Mouse (Mus musculus) stomach, embryonic 16.5 days (tissue): ENCODE results near the gene Hpgd. TPM values are rescaled to one million over a fixed set of nuclear protein-coding genes. Genes with fewer than 3 reads are reported as not detected.
"Not testable (repeated sequence)": the region's sequence is repeated elsewhere in the genome, so short reads cannot be mapped to it uniquely, and the experiment has no call there.

Source experiments
- ATAC-seq: fragments of 200-750 bp; cut with Nextera tagmentation; 2 replicates; pipeline ENCODE4 v1.8.0; 2017; ENCODE audit warnings: moderate number of reproducible peaks, moderate TSS enrichment; ENCODE audit not compliant: insufficient read depth, low FRiP score
- H3K27ac ChIP-seq: fragments of 300-500 bp; sonication (generic); 2 replicates; pipeline ENCODE4 v1.5.1; 2014; ENCODE audit warnings: low read length
- H3K27me3 ChIP-seq: fragments of 300-500 bp; sonication (generic); 2 replicates; pipeline ENCODE4 v1.6.1; 2014; ENCODE audit warnings: low read length, control low read depth, mixed read lengths; ENCODE audit not compliant: control insufficient read depth, insufficient read depth
- H3K36me3 ChIP-seq: fragments of 300-500 bp; sonication (generic); 2 replicates; pipeline ENCODE4 v1.6.1; 2014; ENCODE audit warnings: low read length; ENCODE audit not compliant: control insufficient read depth, insufficient read depth
- H3K4me1 ChIP-seq: fragments of 300-500 bp; sonication (generic); 2 replicates; pipeline ENCODE4 v1.6.1; 2014; ENCODE audit warnings: low read length, control low read depth, mixed read lengths; ENCODE audit not compliant: control insufficient read depth, insufficient read depth
- H3K4me2 ChIP-seq: fragments of 300-500 bp; sonication (generic); 2 replicates; pipeline ENCODE4 v1.6.1; 2014; ENCODE audit warnings: low read depth, low read length, mixed read lengths
- H3K4me3 ChIP-seq: fragments of 300-500 bp; sonication (generic); replicated peaks from 2 replicates; pipeline ENCODE4 v1.5.1; 2014; ENCODE audit warnings: mild to moderate bottlenecking, low read length
- H3K9ac ChIP-seq: fragments of 300-500 bp; sonication (generic); 2 replicates; pipeline ENCODE4 v1.6.1; 2014; ENCODE audit warnings: low read length
- H3K9me3 ChIP-seq: fragments of 300-500 bp; sonication (generic); replicated peaks from 2 replicates; pipeline ENCODE4 v1.6.1; 2016; ENCODE audit warnings: low read length, control low read depth; ENCODE audit not compliant: control insufficient read depth
- WGBS: fragments of 180-500 bp; shearing (Covaris S2); extraction: QIAGEN DNeasy Blood & Tissue Kit; methylation state at CpG from one replicate; pipeline ENCODE4 v1.1.7; 2014; 5-methylcytosine and 5-hydroxymethylcytosine counted together
- polyA plus RNA-seq: library from polyadenylated mRNA; unstranded; fragments of >200 nt; fragmentation: Nextera tagmentation; extraction: Ambion mirVana; gene quantifications from 2 replicates; pipeline ENCODE4 v1.2.1, GENCODE M21; 2015

The Hpgd gene
- polyA plus RNA-seq, 1 experiment from 2014 or later, result 85.5 TPM

DNA sequence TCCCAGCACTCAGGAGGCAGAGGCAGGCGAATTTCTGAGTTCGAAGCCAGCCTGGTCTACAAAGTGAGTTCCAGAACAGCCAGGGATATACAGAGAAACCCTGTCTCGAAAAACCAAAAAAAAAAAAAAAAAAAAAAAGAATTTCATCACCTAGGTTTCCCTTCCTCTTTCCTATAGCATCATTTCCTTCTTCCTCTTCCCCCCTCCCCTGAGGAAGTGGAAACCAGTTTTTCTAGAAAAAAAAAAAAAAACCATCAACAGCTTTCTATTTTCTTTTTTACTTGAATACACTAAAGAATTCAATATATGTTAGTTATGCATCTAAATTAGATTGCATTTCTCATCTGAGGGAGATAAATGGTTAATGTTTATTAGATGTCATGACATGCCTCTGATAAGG is 6.9 kb downstream of the Hpgd start:
- not testable (repeated sequence) for ATAC-seq, H3K27me3 ChIP-seq, H3K4me3 ChIP-seq, H3K27ac ChIP-seq, H3K4me1 ChIP-seq, H3K9ac ChIP-seq, H3K9me3 ChIP-seq, H3K36me3 ChIP-seq, H3K4me2 ChIP-seq
- 88% methylated on average over 2 of the region's 3 CpGs for WGBS

DNA sequence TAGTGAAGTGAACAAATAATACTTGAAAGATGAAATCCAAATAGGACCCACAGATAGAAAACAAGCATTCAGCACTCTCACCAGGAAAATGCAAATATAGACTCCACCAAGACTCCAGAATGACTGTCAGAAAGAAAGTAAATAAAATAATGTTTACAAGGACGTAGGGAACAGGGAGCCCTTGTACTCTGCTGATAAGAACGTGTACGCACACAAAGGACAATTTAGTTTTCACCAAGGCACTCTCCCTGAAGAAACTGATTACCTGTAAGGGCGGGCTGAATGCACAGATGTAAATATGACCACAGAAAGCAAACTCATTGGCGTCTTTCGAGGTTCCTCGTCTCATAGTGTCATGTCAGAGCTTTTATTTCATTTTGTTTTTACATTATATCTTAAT is 10.2 kb downstream of the Hpgd start:
- peak; percentile 71; the same call in 1 of the 2 replicates for ATAC-seq
- no peaks in the 10 kb centered on the region for H3K27me3 ChIP-seq
- H3K27ac ChIP-seq, result no peak overlapping the region; the same call in 1 of the 2 replicates
- no peaks in the 10 kb centered on the region for H3K9me3 ChIP-seq
- no peaks in the 10 kb centered on the region for H3K36me3 ChIP-seq
- no peaks in the 10 kb centered on the region for H3K4me1 ChIP-seq
- 53% methylated on average over 7 of the region's 7 CpGs for WGBS
- no peak overlapping the region for H3K4me3 ChIP-seq
- H3K4me2 ChIP-seq, result no peak overlapping the region
- H3K9ac ChIP-seq, result no peak overlapping the region

DNA sequence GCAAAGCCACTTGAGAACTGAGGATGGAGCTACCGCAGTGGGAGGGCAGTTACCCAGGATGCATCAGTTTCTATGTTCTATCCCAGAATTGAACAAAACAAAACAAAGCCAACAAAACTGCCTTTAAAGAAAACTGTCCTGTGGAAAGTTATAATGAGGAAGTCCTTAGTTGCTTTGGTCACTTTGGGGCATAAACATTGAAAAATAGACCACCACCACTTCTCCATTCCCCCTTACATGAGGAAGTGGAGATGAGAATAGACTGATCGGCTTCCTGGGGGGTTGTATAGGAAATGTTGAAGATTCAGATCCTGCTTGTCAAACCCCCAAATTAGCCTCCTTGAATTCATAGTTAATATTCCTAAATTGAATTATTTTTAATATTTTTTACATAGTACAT is 19.2 kb downstream of the Hpgd start:
- ATAC-seq, result no peak
- Histone ChIP-seq H3K9me3 (no peaks in the 10 kb centered on the region), H3K27ac (no peak overlapping the region), H3K4me2 (no peak overlapping the region), H3K9ac (no peak overlapping the region), H3K4me1 (no peaks in the 10 kb centered on the region), H3K27me3 (no peaks in the 10 kb centered on the region), H3K4me3 (no peak overlapping the region), H3K36me3 (no peaks in the 10 kb centered on the region)
- WGBS, result 87% methylated on average over 2 of the region's 2 CpGs

DNA sequence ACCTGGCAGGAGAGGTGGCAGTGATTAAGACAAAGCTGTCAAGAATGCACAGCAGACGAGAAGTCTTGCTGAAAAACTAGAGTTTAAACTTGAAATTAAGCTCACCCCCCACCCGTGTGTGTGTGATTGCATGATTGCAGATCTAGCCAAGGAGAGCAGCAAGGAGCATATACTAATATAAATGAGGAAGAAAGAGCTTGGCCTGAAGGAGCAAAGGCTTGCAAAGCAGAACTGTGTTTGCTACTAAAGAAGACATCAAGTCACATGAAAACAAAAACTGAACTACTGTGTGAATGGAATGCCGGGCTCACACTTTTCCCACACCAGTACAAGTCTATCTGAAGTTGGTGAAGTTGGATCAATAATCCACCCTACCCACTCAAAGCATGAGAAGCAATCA is 20.8 kb downstream of the Hpgd start:
- no peak overlapping the region for H3K4me3 ChIP-seq
- H3K4me2 ChIP-seq, result no peak overlapping the region
- 76% methylated on average over 3 of the region's 3 CpGs for WGBS
- ATAC-seq, result no peak
- H3K27ac ChIP-seq, result no peak overlapping the region
- H3K27me3 ChIP-seq, result no peaks in the 10 kb centered on the region
- no peaks in the 10 kb centered on the region for H3K9me3 ChIP-seq
- no peaks in the 10 kb centered on the region for H3K4me1 ChIP-seq
- no peak overlapping the region for H3K9ac ChIP-seq
- 0 out of 2 replicates have a peak, but pooled peaks cover 2% of the 10 kb centered on the region for H3K36me3 ChIP-seq

DNA sequence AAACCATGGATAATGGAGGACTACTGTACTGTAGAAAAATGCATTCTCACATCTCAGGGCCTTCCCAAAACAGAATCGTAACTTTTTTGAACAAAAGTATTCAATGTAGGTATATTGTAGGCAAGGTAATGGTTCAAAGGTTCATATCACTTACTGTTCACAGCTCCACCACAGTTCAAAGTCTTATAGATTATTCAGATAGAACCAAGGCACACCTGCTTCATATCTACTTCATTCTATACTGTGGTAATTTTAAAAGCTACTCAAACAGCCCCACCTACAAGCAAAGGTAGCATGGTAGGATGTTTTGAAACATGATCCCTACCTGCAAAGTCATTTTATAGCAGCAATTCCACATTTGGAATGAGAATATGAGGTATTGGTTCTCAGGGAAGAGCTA is 28.9 kb downstream of the Hpgd start:
- WGBS, result 80% methylated on average over 1 of the region's 1 CpGs
- Histone ChIP-seq H3K4me1 (no peaks in the 10 kb centered on the region), H3K27ac (no peak overlapping the region), H3K4me2 (no peak overlapping the region), H3K9ac (no peak overlapping the region), H3K9me3 (no peaks in the 10 kb centered on the region), H3K27me3 (no peaks in the 10 kb centered on the region), H3K36me3 (0 out of 2 replicates have a peak, but pooled peaks cover 2% of the 10 kb centered on the region), H3K4me3 (no peak overlapping the region)
- ATAC-seq, result peak; percentile 85; the same call in 1 of the 2 replicates

DNA sequence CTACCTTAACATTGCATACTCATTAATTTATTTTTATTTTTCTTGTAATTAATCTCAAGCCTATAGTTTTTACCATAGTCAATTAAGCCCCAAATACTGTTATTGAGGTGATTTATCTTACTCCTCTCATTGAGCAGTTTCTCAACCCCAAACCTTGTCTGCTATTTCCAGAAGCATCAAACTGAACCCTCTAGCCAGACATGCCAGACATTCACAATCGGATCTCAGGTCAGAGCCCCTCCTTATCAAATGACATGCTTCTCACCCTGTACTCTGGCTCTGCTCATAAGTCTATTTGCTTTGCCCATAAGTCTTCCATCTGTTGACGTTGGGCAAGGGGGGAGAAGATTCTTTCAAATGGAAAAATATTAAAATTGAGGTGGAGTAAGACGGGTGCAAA is 33.3 kb downstream of the Hpgd start:
- no peak overlapping the region for H3K4me3 ChIP-seq
- no peaks in the 10 kb centered on the region for H3K4me1 ChIP-seq
- H3K4me2 ChIP-seq, result no peak overlapping the region
- no peaks in the 10 kb centered on the region for H3K36me3 ChIP-seq
- ATAC-seq, result no peak
- H3K27ac ChIP-seq, result no peak overlapping the region
- H3K9ac ChIP-seq, result no peak overlapping the region
- WGBS, result 54% methylated on average over 3 of the region's 3 CpGs
- H3K9me3 ChIP-seq, result no peaks in the 10 kb centered on the region
- H3K27me3 ChIP-seq, result no peaks in the 10 kb centered on the region

DNA sequence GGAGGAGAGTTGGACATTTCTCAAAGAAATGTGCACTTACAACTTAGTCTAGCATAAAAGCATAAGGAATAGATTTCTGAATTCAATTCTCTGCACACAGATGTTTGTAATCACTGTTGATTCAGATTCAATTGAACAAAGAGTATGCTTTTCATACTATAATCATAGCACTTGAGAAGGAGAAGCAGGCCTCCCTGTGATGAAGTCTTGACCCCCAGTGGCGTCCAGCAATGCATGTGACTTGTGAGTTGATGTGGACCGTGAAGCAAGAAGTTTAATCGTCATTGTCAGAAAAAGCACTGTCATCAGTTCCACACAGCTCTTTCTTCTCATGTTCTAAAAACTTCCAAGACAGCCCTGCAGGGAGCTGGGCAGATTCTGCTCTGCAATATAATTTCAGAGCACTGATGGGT is 33.8 kb downstream of the Hpgd start:
- 66% methylated on average over 3 of the region's 3 CpGs for WGBS
- H3K9me3 ChIP-seq, result no peaks in the 10 kb centered on the region
- no peaks in the 10 kb centered on the region for H3K27me3 ChIP-seq
- no peak overlapping the region for H3K27ac ChIP-seq
- no peak overlapping the region for H3K4me2 ChIP-seq
- no peaks in the 10 kb centered on the region for H3K4me1 ChIP-seq
- no peak for ATAC-seq
- H3K36me3 ChIP-seq, result no peaks in the 10 kb centered on the region
- H3K9ac ChIP-seq, result no peak overlapping the region
- H3K4me3 ChIP-seq, result no peak overlapping the region

DNA sequence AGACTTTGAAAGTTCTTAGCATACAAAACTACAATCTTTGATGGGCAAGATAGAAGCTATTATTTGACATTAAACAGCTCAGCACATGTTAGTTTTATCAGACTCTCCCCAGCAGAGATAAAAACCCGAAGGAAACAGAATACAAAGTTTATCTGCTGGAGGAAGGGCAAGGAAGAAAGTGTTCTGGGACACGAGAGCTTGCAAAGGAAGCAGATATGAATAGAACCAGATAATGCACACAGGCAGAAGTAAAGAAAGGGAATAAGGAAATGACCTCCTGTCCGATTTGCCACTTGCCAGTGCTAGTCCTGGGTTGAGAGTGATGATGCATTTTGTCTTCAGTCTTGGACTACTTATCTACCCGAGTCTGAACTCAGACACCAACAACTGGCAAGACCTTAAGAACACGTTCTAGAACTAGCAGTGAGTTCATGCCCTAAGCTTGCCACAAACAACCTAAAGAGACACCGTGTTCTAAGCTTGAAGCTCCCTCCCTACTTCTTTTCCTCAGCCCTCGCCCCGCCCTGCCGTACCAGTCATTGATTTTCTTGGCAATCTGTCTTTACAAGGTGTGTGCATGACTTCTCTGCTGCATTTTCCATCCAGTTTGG is 41.1 kb downstream of the Hpgd start:
- Histone ChIP-seq H3K27ac (no peak overlapping the region), H3K36me3 (no peaks in the 10 kb centered on the region), H3K9ac (no peak overlapping the region), H3K4me3 (no peak overlapping the region), H3K4me2 (no peak overlapping the region), H3K9me3 (no peaks in the 10 kb centered on the region), H3K4me1 (no peaks in the 10 kb centered on the region), H3K27me3 (no peaks in the 10 kb centered on the region)
- no peak for ATAC-seq
- WGBS, result 62% methylated on average over 9 of the region's 9 CpGs

DNA sequence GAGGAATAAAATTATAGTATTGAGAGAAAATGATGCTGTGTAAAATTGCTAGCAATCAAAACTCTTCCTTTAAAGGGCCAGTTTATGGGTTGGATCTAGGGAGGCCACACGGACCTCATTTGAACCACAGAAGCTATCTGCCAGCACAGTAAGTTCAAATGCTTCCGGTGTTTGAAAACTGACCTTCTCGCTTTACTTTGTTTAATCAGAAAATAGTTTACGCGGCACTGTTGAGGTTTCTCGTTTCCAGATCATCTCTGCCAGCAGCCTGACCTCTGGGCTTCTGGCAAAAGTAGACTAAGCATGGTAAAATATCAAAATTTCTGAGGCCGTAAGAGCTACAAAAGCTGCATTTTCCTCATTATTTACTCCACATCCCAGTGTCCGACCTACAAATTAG is 42.4 kb downstream of the Hpgd start:
- H3K4me3 ChIP-seq, result no peak overlapping the region
- H3K27ac ChIP-seq, result no peak overlapping the region
- ATAC-seq, result no peak
- 57% methylated on average over 8 of the region's 8 CpGs for WGBS
- H3K36me3 ChIP-seq, result no peaks in the 10 kb centered on the region
- H3K9me3 ChIP-seq, result no peaks in the 10 kb centered on the region
- H3K9ac ChIP-seq, result no peak overlapping the region
- no peaks in the 10 kb centered on the region for H3K27me3 ChIP-seq
- H3K4me2 ChIP-seq, result no peak overlapping the region
- no peaks in the 10 kb centered on the region for H3K4me1 ChIP-seq
